Mouse (Mus musculus) embryonic facial prominence, embryonic 15.5 days (tissue): ENCODE measurements around the gene Tfr2. TPM values are rescaled to one million over a fixed set of nuclear protein-coding genes. Genes with fewer than 3 reads are reported as not detected.

Source experiments
- ATAC-seq: fragments of 200-750 bp; cut with Nextera tagmentation; 2 replicates; pipeline ENCODE4 v1.8.0; 2017; ENCODE audit warnings: low read depth, moderate TSS enrichment; ENCODE audit not compliant: insufficient number of reproducible peaks, low FRiP score, low TSS enrichment
- H3K27ac ChIP-seq: fragments of 300-500 bp; sonication (generic); replicated peaks from 2 replicates; pipeline ENCODE4 v1.5.1; 2015; ENCODE audit warnings: mild to moderate bottlenecking, inconsistent platforms
- H3K27me3 ChIP-seq: fragments of 300-500 bp; sonication (generic); 2 replicates; pipeline ENCODE4 v1.6.1; 2015; ENCODE audit warnings: inconsistent platforms
- H3K36me3 ChIP-seq: fragments of 300-500 bp; sonication (generic); 2 replicates; pipeline ENCODE4 v1.6.1; 2015; ENCODE audit warnings: mild to moderate bottlenecking, inconsistent platforms
- H3K4me1 ChIP-seq: fragments of 300-500 bp; sonication (generic); 2 replicates; pipeline ENCODE4 v1.6.1; 2015; ENCODE audit warnings: inconsistent platforms
- H3K4me2 ChIP-seq: fragments of 300-500 bp; sonication (generic); replicated peaks from 2 replicates; pipeline ENCODE4 v1.6.1; 2015; ENCODE audit warnings: mild to moderate bottlenecking, inconsistent platforms
- H3K4me3 ChIP-seq: fragments of 300-500 bp; sonication (generic); replicated peaks from 2 replicates; pipeline ENCODE4 v1.5.1; 2015; ENCODE audit warnings: mild to moderate bottlenecking, inconsistent platforms
- H3K9ac ChIP-seq: fragments of 300-500 bp; sonication (generic); 2 replicates; pipeline ENCODE4 v1.6.1; 2015; ENCODE audit warnings: inconsistent platforms
- H3K9me3 ChIP-seq: fragments of 300-500 bp; sonication (generic); replicated peaks from 2 replicates; pipeline ENCODE4 v1.6.1; 2016; ENCODE audit warnings: inconsistent platforms
- WGBS: fragments of 180-500 bp; shearing (Covaris S2); methylation state at CpG from one replicate; pipeline ENCODE4 v1.1.7; 2015; 5-methylcytosine and 5-hydroxymethylcytosine counted together
- microRNA-seq: library from miRNA; unstranded; fragments of <30 nt; microRNA quantifications from one replicate; pipeline ENCODE4, GENCODE M21; 2016; ENCODE audit warnings: borderline number of aligned reads
- polyA plus RNA-seq: library from polyadenylated mRNA; unstranded; fragments of >200 nt; fragmentation: Nextera tagmentation; extraction: Ambion mirVana; gene quantifications from 2 replicates; pipeline ENCODE4 v1.2.1, GENCODE M21; 2015

Gene Tfr2
- polyA plus RNA-seq, 1 experiment from 2014 or later, result 2.0 TPM

- ATAC-seq, result peak; percentile 98
- Histone ChIP-seq H3K9me3 (no peaks in the 10 kb centered on the region), H3K27me3 (no peaks in the 10 kb centered on the region), H3K27ac (peak within 1 kb of the TSS; percentile 92), H3K36me3 (peaks cover 11% of the 10 kb centered on the region), H3K9ac (peak within 1 kb of the TSS; percentile 87), H3K4me2 (peak within 1 kb of the TSS; percentile 91), H3K4me3 (peak within 1 kb of the TSS; percentile 99), H3K4me1 (peaks cover 47% of the 10 kb centered on the region)
- under 1% methylated on average over 45 of the region's 46 CpGs for WGBS
Measured at GRCm38 (mm10) chr5:137628498-137629305, 59.1 kb downstream of the Tfr2 start, which contains the start of the genes Fbxo24, Lrch4 and Gm20605. TSS of gene Fbxo24 (minus strand) at chr5:137629002. TSS of gene Lrch4 (plus strand) at chr5:137629121. TSS of gene Gm20605 (plus strand) at chr5:137629175.

- no peak for ATAC-seq
Measured at GRCm38 (mm10) chr5:137629306-137629721, 59.7 kb downstream of the Tfr2 start.

DNA sequence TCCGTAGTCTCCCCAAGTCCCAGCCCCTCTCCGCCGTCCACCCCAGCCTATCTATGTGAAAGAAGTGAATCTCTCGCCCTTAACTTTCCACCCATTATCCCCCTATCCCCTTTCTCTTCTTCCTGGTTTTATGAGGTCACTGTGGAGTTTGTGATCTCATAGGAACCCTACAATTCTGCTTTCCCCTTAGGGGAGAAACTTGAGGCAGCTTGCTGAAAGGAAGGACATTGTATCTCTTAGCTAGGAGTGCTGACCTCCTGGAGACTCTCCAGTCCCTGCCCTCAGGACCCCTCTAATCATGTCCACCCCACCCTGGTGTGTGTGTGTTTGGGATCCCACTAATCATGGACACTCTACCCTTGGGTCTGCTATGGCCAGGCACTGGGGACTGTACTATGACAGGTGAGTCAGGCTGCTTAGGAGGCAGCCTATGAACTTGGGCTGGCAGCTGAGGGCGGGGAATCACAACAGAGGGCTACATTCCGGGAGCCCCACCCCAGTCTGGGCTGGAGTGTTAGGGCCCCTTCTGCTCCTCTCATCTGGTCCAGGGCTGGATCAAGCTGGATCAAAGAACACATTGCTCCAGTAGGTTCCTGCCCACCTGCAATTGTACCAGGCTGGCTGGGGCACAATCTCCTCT lies 60.4 kb downstream of the Tfr2 start:
- 13% methylated on average over 6 of the region's 6 CpGs for WGBS
- Histone ChIP-seq H3K4me1 (peaks cover 52% of the 10 kb centered on the region), H3K4me2 (peak overlapping the region; percentile 91), H3K27me3 (no peaks in the 10 kb centered on the region), H3K36me3 (peaks cover 17% of the 10 kb centered on the region), H3K27ac (peak overlapping the region; percentile 92), H3K4me3 (peak overlapping the region; percentile 99), H3K9ac (peak overlapping the region; percentile 87; the same call in 1 of the 2 replicates), H3K9me3 (no peaks in the 10 kb centered on the region)
- no peak for ATAC-seq

More at GRCm38 (mm10) chr5:137629306-137629721, 59.7 kb downstream of the Tfr2 start:
- Histone ChIP-seq H3K4me3 (peak overlapping the region; percentile 99), H3K9ac (peak overlapping the region; percentile 87), H3K27ac (peak overlapping the region; percentile 92), H3K27me3 (no peaks in the 10 kb centered on the region), H3K36me3 (peaks cover 17% of the 10 kb centered on the region), H3K9me3 (no peaks in the 10 kb centered on the region), H3K4me1 (peaks cover 52% of the 10 kb centered on the region), H3K4me2 (peak overlapping the region; percentile 91)
- under 1% methylated on average over 23 of the region's 23 CpGs for WGBS

DNA sequence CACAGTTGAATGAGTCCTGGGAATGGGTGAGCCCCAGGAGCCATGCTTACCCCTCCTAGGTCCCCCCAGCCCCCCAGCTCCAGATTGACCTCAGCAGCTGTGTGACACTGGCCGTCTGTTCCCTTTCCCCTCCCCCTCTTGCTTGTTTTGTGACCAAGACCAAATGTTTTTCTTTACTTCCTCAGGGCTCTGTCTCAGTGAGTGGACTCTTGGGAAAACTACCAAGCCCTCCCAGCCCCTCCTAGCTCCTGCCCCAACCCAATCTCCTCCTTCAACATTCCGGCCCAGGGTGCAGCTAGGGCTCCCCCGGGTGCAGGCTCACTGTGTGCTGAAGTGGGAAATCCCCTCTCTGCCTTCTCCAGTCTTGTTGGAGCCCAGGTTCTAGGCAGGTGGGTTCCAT lies 61.0 kb downstream of the Tfr2 start:
- H3K9ac ChIP-seq, result 0 out of 2 replicates have a peak overlapping the region, but pooled peaks have one; percentile 2
- peaks cover 23% of the 10 kb centered on the region for H3K36me3 ChIP-seq
- H3K4me2 ChIP-seq, result peak overlapping the region; percentile 91
- H3K27ac ChIP-seq, result peak overlapping the region; percentile 92
- peak overlapping the region; percentile 99 for H3K4me3 ChIP-seq
- no peaks in the 10 kb centered on the region for H3K27me3 ChIP-seq
- WGBS, result 23% methylated on average over 3 of the region's 3 CpGs
- peaks cover 52% of the 10 kb centered on the region for H3K4me1 ChIP-seq
- no peak for ATAC-seq
- no peaks in the 10 kb centered on the region for H3K9me3 ChIP-seq

DNA sequence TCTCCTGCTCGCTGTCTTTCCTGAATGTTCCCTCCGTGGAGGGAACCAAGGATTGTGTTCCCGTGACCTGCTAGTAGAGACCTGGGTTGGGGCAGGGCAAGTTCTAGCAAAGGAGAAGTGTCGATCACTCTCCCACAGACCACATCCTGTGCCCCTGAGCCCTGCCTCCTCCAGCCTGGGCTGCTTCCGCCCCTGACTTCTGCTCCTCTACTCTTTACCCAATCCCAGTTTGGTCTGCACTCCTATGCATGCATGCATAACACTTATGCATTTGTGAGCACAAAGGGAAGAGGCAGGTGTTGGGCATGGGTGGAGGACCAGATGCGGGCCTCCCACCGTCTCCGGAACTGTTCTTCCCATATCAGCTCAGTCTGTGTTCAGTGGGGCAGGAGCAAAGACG lies 61.5 kb downstream of the Tfr2 start:
- H3K4me2 ChIP-seq, result peak overlapping the region; percentile 91
- H3K27me3 ChIP-seq, result no peaks in the 10 kb centered on the region
- H3K9ac ChIP-seq, result 0 out of 2 replicates have a peak overlapping the region, but pooled peaks have one; percentile 2
- peaks cover 52% of the 10 kb centered on the region for H3K4me1 ChIP-seq
- H3K36me3 ChIP-seq, result peaks cover 28% of the 10 kb centered on the region
- no peaks in the 10 kb centered on the region for H3K9me3 ChIP-seq
- H3K4me3 ChIP-seq, result peak overlapping the region; percentile 99
- ATAC-seq, result no peak
- peak overlapping the region; percentile 92 for H3K27ac ChIP-seq
- 58% methylated on average over 9 of the region's 9 CpGs for WGBS

DNA sequence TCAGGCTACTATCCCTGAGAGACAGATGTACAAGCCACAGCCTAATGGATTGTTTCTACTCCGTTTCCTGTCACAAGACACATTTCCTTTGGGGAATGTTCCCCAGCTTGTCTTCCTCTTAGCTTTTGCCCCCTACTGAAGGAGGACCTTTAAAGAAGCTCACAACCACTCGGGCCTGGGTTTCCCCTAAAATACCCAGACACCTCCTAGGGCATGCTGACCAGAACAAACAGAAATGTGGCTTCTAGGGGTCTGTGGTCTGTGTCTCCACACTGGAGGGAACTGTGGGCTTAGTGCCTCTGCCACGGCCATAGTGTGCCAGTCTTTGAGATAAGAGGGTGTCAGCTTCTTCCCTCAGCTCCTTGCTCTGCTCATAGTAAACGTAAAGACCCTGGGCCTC lies 62.0 kb downstream of the Tfr2 start:
- Histone ChIP-seq H3K9me3 (no peaks in the 10 kb centered on the region), H3K27me3 (no peaks in the 10 kb centered on the region), H3K4me2 (peak overlapping the region; percentile 91; the same call in 1 of the 2 replicates), H3K4me3 (0 out of 2 replicates have a peak overlapping the region, but pooled peaks have one; percentile 6), H3K36me3 (peaks cover 33% of the 10 kb centered on the region), H3K27ac (peak overlapping the region; percentile 92), H3K9ac (no peak overlapping the region), H3K4me1 (peaks cover 52% of the 10 kb centered on the region)
- ATAC-seq, result no peak
- 58% methylated on average over 4 of the region's 4 CpGs for WGBS

DNA sequence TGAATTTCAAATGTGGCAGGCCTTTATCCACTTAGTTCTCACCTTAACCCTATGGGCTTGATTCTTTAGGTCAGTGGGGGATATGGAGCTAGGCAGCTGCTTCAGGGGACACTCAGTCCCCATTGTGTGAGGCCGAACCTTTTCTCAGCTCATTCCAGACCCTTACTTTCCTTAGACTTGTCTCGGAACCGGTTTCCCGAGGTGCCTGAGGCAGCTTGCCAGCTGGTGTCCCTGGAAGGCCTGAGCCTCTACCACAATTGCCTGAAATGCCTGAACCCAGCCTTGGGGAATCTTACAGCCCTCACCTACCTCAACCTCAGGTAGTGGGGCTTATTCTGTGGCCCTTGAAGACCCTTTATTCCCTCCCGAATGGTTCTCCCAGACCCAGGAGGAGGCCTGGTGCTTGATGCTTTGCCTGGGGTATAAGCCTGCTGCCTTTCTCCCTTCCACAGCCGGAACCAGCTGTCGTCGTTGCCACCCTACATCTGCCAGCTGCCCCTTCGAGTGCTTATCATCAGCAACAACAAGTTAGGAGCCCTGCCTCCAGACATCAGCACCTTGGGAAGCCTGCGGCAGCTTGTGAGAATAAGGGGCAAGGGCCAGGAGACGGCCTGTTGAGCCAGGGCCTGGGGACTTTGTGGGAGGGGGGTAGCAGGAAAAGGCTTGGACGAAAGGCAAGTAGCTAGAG lies 63.9 kb downstream of the Tfr2 start:
- 58% methylated on average over 12 of the region's 12 CpGs for WGBS
- Histone ChIP-seq H3K27ac (peak overlapping the region; percentile 34; the same call in 1 of the 2 replicates), H3K4me2 (0 out of 2 replicates have a peak overlapping the region, but pooled peaks have one; percentile 4), H3K4me3 (no peak overlapping the region), H3K9ac (no peak overlapping the region), H3K36me3 (peaks cover 52% of the 10 kb centered on the region), H3K27me3 (no peaks in the 10 kb centered on the region), H3K9me3 (no peaks in the 10 kb centered on the region), H3K4me1 (peaks cover 46% of the 10 kb centered on the region)
- ATAC-seq, result no peak

Small RNA genes lying within 50 kb of the gene (microRNA-seq; reads per million reads assigned to microRNA genes)
- not detected for gene Mir6418

Other genes with a start within 250 kb of the Tfr2 start
- gene Slc12a9, start 236.2 kb upstream of the Tfr2 start, polyA plus RNA-seq, result 14.8 and 16.3 TPM in 2 replicates
- 60.2 and 66.1 TPM in 2 replicates for gene Ephb4, start 219.7 kb upstream of the Tfr2 start, polyA plus RNA-seq
- 0.21 and 0.23 TPM in 2 replicates for gene Zan, start 92.8 kb upstream of the Tfr2 start, polyA plus RNA-seq
- gene Pop7, start 67.3 kb upstream of the Tfr2 start, polyA plus RNA-seq, result 45.1 and 45.9 TPM in 2 replicates
- 12.7 and 15.5 TPM in 2 replicates for gene Gigyf1, start 51.3 kb upstream of the Tfr2 start, polyA plus RNA-seq
- not detected in 2 replicates for gene Epo, start 36.6 kb upstream of the Tfr2 start, polyA plus RNA-seq
- 442 and 451 TPM in 2 replicates for gene Gnb2, start 36.3 kb upstream of the Tfr2 start, polyA plus RNA-seq
- 1.4 and 2.8 TPM in 2 replicates for gene Actl6b, start 16.3 kb upstream of the Tfr2 start, polyA plus RNA-seq
- gene Mospd3, start 31.2 kb downstream of the Tfr2 start, polyA plus RNA-seq, result 43.3 and 47.3 TPM in 2 replicates
- 261 and 273 TPM in 2 replicates for gene Pcolce, start 43.9 kb downstream of the Tfr2 start, polyA plus RNA-seq
- gene Fbxo24, start 59.2 kb downstream of the Tfr2 start, polyA plus RNA-seq, result 0.25 and 0.26 TPM in 2 replicates
- 37.2 and 48.9 TPM in 2 replicates for gene Lrch4, start 59.3 kb downstream of the Tfr2 start, polyA plus RNA-seq
- gene Gm20605, start 59.3 kb downstream of the Tfr2 start, polyA plus RNA-seq, result 12.7 and 13.1 TPM in 2 replicates
- 10.1 and 10.2 TPM in 2 replicates for gene Sap25, start 71.5 kb downstream of the Tfr2 start, polyA plus RNA-seq
- gene Irs3, start 75.9 kb downstream of the Tfr2 start, polyA plus RNA-seq, result 0.16 and 0.28 TPM in 2 replicates
- gene Agfg2, start 114.9 kb downstream of the Tfr2 start, polyA plus RNA-seq, result 16.5 and 18.1 TPM in 2 replicates
- gene Nyap1, start 171.8 kb downstream of the Tfr2 start, polyA plus RNA-seq, result 4.6 and 4.7 TPM in 2 replicates
- 167 and 175 TPM in 2 replicates for gene Tsc22d4, start 175.9 kb downstream of the Tfr2 start, polyA plus RNA-seq
- 34.5 and 39.9 TPM in 2 replicates for gene Ppp1r35, start 209.0 kb downstream of the Tfr2 start, polyA plus RNA-seq
- gene Mepce, start 217.8 kb downstream of the Tfr2 start, polyA plus RNA-seq, result 12.4 and 13.7 TPM in 2 replicates
- 22.4 and 26.1 TPM in 2 replicates for gene Zcwpw1, start 218.0 kb downstream of the Tfr2 start, polyA plus RNA-seq